Mouse (Mus musculus): ENCODE results near the gene Ntm. TPM values are rescaled to one million over a fixed set of nuclear protein-coding genes. Genes with fewer than 3 reads are reported as not detected.

Ntm gene
- total RNA-seq, 2 experiments from 2014 or later: 136 to 166 TPM

GRCm38 (mm10) chr9:29341292-29341691 lies 621.6 kb downstream of the Ntm start:
- peak; percentile 35 to 66 for DNase-seq (ENCODE audit: low spot score in 2 of 2)

- no peak for DNase-seq (ENCODE audit: low spot score in 2 of 2)
Observed at GRCm38 (mm10) chr9:29335671-29336070, 627.3 kb downstream of the Ntm start.

- DNase-seq (ENCODE audit: low spot score in 2 of 2): no peak
Observed at GRCm38 (mm10) chr9:29332296-29333090, 630.4 kb downstream of the Ntm start.

DNA sequence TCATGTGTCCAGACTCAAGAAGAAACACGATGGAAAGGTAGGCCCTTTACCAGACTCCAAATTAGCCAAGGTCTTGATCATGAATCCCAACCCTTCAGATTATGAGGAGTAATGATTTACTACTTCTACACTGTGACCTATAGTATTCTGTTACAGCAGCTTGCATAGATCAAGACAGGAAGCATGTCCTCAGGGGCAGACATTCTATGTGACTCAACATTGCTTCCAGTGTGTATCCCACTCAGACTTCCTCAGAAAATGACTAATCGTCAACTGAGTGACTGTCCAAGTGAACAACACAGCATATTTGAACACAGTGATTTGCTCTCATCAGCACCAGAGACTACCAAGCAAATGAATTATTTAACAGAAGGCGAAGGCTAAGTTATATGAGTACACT lies 632.5 kb downstream of the Ntm start:
- no peak for DNase-seq (ENCODE audit: low spot score in 2 of 2)

GRCm38 (mm10) chr9:29326283-29326682 lies 636.7 kb downstream of the Ntm start:
- no peak for DNase-seq (ENCODE audit: low spot score in 2 of 2)

GRCm38 (mm10) chr9:29325137-29325536 lies 637.8 kb downstream of the Ntm start:
- DNase-seq (ENCODE audit: low spot score in 2 of 2): peak in 1 of 2 experiments; percentile 6

- DNase-seq (ENCODE audit: low spot score in 2 of 2): no peak
Observed at GRCm38 (mm10) chr9:29319197-29319596, 643.7 kb downstream of the Ntm start.

- no peak for DNase-seq (ENCODE audit: low spot score in 2 of 2)
Observed at GRCm38 (mm10) chr9:29318676-29319162, 644.2 kb downstream of the Ntm start.

GRCm38 (mm10) chr9:29317623-29318022 lies 645.3 kb downstream of the Ntm start:
- DNase-seq (ENCODE audit: low spot score in 2 of 2): peak in 1 of 2 experiments; percentile 37

GRCm38 (mm10) chr9:29315842-29316241 lies 647.1 kb downstream of the Ntm start:
- no peak for DNase-seq (ENCODE audit: low spot score in 2 of 2)

DNA sequence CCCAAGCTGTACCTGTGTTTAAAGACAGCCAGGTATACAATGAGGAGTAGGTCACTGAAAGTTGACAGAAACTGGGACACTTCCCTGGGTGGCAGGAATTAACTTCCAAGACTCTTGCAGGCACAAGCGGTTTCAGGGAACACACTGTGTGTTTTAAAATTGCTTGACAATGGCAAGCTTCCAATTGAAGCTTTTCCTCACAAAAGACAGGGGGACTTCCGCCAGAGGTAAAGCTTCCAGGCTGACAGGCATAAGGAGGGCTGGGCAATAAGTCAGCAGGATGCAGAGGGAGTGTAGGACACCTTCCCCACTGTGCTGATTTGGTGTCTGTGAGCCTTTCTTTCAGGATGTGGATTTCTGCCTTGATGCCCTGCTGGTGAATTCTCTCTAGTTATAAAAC lies 656.0 kb downstream of the Ntm start:
- DNase-seq (ENCODE audit: low spot score in 2 of 2): no peak

DNA sequence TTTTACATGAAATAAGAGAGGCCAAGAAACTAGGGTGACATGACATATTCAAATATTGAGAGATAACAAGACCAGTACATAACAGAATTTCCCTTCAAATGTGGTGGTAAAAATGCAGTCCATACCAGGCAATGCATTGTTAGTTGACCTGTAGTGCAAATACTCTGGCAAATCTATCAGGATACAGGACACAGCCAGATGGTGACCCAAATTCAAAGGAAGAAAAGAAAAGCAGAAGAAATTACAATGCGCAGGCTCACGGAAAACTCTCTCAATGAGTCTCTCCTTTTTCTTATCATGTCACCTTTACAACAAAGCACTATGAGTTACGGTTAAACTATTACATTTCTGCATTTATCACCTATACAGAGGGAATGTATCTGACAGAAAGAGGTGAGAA lies 664.6 kb downstream of the Ntm start:
- no peak for DNase-seq (ENCODE audit: low spot score in 2 of 2)

DNA sequence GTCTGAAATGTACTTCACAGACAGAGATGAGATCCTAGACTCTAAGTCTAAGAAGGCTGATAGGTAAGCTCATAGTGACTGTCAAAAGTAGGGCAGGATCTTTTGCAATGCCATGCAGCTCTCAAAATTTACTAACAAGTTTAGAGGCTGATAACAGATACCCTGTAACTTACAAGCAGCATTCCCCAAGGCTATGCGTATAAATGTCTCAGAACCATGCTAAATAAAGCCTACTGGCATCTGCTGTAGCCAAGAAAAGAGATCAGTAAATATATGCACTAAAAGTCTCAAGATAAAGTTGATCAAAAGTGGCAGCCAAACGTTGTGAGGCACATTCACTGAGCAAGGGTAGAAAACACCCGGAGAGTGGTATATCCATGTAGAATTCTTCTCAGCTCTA lies 666.2 kb downstream of the Ntm start:
- DNase-seq (ENCODE audit: low spot score in 2 of 2): no peak

GRCm38 (mm10) chr9:29288003-29288704 lies 674.8 kb downstream of the Ntm start:
- DNase-seq (ENCODE audit: low spot score in 2 of 2): no peak

GRCm38 (mm10) chr9:29285144-29285543 lies 677.8 kb downstream of the Ntm start:
- DNase-seq (ENCODE audit: low spot score in 2 of 2): no peak

- DNase-seq (ENCODE audit: low spot score in 2 of 2): peak in 1 of 2 experiments; percentile 55
Observed at GRCm38 (mm10) chr9:29272861-29273260, 690.1 kb downstream of the Ntm start.

- no peak for DNase-seq (ENCODE audit: low spot score in 2 of 2)
Observed at GRCm38 (mm10) chr9:29269988-29270387, 693.0 kb downstream of the Ntm start.

GRCm38 (mm10) chr9:29269277-29269646 lies 693.7 kb downstream of the Ntm start:
- DNase-seq (ENCODE audit: low spot score in 2 of 2): no peak

DNA sequence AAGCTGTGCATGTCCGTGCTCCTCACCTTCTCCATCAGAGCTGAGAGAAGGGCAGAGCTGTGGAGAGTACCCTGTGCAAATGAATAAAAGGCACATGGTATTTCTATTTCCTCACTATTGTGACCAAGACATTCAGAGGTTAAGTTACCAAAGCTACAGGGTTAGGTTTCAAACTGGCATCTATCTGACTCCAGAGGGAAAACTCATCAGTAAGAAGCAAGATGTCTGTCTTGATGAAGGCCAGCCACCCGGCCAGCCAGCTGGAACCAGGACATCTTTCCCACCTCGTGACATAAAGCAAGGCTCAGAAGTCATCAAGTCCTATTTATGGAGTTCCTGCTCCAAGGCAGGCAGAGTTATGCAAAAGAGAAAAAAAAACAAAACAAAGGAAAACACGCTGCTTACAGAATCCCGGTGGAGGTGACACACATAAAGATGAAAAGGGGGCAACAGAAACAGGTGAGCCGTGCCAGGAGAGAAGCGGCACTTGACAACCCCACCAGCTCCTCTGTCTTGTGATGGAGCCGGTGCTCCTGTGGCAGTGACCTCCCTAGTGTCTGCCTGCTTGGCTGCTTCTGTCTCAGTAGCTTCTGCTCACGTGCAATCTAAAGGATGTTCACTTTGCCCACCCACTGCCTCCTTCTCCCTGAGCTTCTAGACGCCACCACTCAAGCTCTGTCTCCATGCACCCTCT lies 694.2 kb downstream of the Ntm start:
- DNase-seq (ENCODE audit: low spot score in 2 of 2): no peak

DNA sequence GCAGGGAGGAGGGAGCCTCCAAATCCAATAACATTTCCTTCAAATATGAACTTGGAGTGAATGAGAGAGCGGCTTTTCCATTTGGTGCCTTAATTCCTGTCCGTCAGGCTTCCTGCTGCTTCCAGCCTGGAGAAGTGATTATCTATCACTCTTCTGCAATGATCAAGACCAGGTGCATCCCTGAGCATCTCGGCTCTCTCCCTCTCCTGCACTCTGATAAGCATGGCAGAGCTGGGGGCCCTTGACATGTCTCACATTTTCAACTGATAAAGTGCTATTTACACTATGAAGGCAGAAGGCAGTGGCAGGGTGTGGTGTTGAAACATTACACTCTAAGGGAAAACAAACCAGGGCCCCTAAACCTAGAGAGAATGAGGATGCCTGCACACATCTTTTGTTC lies 695.3 kb downstream of the Ntm start:
- no peak for DNase-seq (ENCODE audit: low spot score in 2 of 2)

DNA sequence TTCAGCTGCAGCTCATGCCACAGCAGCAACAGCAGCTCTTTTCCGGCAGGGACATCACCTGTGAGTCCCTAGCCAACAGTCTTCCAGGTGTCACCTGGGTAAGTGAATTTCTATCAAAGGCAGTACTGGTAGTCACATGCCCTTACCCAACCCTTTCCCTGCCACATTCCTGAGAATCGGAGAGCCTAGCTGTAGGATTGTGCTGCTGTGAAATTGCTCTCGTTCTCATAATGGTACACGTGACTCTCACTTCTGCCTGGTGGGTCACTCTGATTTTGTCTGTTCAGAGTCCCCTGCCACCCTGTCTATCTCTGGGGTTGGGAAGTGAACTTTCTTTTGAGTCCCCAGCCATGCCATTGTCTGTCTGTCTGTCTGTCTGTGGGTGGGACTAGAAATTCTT lies 697.8 kb downstream of the Ntm start:
- DNase-seq (ENCODE audit: low spot score in 2 of 2): no peak

DNA sequence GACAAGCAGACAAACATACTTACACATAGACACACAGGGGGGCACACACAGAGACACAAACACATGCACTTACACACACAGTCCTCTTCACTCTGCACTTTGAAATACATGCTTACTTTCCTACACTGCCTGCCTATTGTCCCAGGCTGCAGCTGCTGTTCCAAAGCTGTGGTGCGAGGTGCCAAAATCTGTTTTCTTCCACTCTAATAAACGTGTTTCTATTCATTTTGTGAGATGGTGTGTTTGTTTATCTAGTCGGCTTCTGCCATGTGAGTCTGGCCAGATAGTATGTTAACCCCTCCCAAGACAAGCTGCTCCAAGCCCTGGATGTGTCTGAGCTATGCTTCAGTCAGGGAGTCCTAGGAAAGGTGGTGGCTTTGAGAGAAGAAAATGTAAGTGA lies 700.1 kb downstream of the Ntm start:
- DNase-seq (ENCODE audit: low spot score in 2 of 2): peak in 1 of 2 experiments; percentile 57

All from layer of hippocampus, postnatal 14 days (tissue).